Mouse (Mus musculus) cerebellum, adult 2 months (tissue): Measurements from ENCODE around the gene Tjp1. TPM values are rescaled to one million over a fixed set of nuclear protein-coding genes. Genes with fewer than 3 reads are reported as not detected.
A peak's percentile ranks its signal among the peaks of the same experiment; 100 is the strongest.

Source experiments
- DNase-seq, 2 experiments: peaks; one replicate each; pipeline ENCODE4 v3.0.0; 2021
- H3K27ac ChIP-seq: fragments of 200-500 bp; 2 replicates; pipeline ENCODE4 v1.5.1; 2012; ENCODE audit warnings: low read length, control low read depth, inconsistent platforms; ENCODE audit not compliant: insufficient read depth
- H3K27me3 ChIP-seq: fragments of 200-500 bp; 2 replicates; pipeline ENCODE4 v1.6.1; 2012; ENCODE audit warnings: inconsistent platforms, mild to moderate bottlenecking, low read length, moderate library complexity; ENCODE audit not compliant: control insufficient read depth, insufficient read depth
- H3K4me1 ChIP-seq: fragments of 200-500 bp; 2 replicates; pipeline ENCODE4 v1.6.1; 2011; ENCODE audit warnings: low read length; ENCODE audit not compliant: control insufficient read depth, insufficient read depth
- H3K4me3 ChIP-seq: fragments of 200-500 bp; replicated peaks from 2 replicates; pipeline ENCODE3; 2011; ENCODE audit warnings: mild to moderate bottlenecking, low read depth, low read length, control low read depth; ENCODE audit not compliant: insufficient read depth
- CTCF ChIP-seq: fragments of 200-500 bp; IDR thresholded peaks from 2 replicates; pipeline ENCODE4 v1.5.1; 2011; ENCODE audit warnings: low read depth, mild to moderate bottlenecking, control low read depth, low read length, moderate library complexity, borderline replicate concordance; ENCODE audit not compliant: insufficient read depth
- POLR2A ChIP-seq: fragments of 200-500 bp; IDR thresholded peaks from 2 replicates; pipeline ENCODE4 v1.6.1; 2011; ENCODE audit warnings: low read length, control low read depth, borderline replicate concordance; ENCODE audit not compliant: insufficient read depth
- WGBS: fragments of 180-500 bp; shearing (Covaris S2); methylation state at CpG from one replicate; pipeline ENCODE4 v1.1.7; 2018; 5-methylcytosine and 5-hydroxymethylcytosine counted together
- polyA plus RNA-seq: library from polyadenylated mRNA; depleted of rRNA; stranded (reverse); fragments of >200 nt; gene quantifications from 2 replicates; pipeline ENCODE4 v1.2.3, GENCODE M21; 2012; rRNA removed

Gene Tjp1
- polyA plus RNA-seq = 42.9 and 44.3 TPM in 2 replicates

- peak within 1 kb of the TSS; percentile 36; the same call in 1 of the 2 replicates for H3K27ac ChIP-seq
- TF ChIP-seq CTCF (no peak), POLR2A (0 out of 2 replicates have a peak, but pooled peaks have one; percentile 16)
- H3K4me3 ChIP-seq = peak within 1 kb of the TSS; percentile 90
- peaks cover 2% of the 10 kb centered on the region; the same call in 1 of the 2 replicates for H3K27me3 ChIP-seq
- H3K4me1 ChIP-seq = no peaks in the 10 kb centered on the region
- DNase-seq = peak; percentile 61 to 65
- WGBS = under 1% methylated on average over 103 of the region's 115 CpGs
Observed at GRCm38 (mm10) chr7:65527071-65528007, at the start of gene Tjp1. TSS of gene Tjp1 (minus strand) at chr7:65527781.

GRCm38 (mm10) chr7:65577118-65577517 is 49.5 kb upstream of the Tjp1 start:
- no peak overlapping the region for H3K27ac ChIP-seq
- no peak overlapping the region for H3K4me3 ChIP-seq
- H3K27me3 ChIP-seq = no peaks in the 10 kb centered on the region; the same call in 1 of the 2 replicates
- peak; percentile 52 to 69 for DNase-seq
- no peaks in the 10 kb centered on the region for H3K4me1 ChIP-seq
- WGBS = 7% methylated on average over 12 of the region's 12 CpGs
- no peak for TF ChIP-seq POLR2A

DNA sequence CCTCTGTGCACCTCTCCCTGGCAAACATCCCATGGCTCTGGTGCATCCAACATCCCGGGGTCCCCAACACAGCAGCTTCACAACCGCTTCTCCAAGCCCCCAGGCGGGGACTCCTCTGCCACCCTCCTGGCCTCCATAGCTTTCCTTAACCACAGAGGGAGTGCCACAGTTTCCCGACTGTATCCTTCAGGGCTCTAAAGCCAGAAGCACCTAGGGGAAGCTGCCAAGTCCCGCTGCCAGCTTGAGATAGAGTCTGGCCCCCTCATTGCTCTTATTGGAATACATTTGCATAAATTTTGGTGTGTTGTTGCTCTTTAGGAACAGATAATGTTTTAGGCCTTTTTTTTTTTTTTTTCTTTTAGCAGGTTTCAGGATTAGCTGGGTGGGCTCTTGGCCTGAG is 45.1 kb upstream of the Tjp1 start:
- no peak for DNase-seq
- 52% methylated on average over 5 of the region's 5 CpGs for WGBS
- TF ChIP-seq CTCF = no peak
- no peak for TF ChIP-seq POLR2A
- Histone ChIP-seq H3K4me3 (no peak overlapping the region), H3K27ac (no peak overlapping the region), H3K27me3 (no peaks in the 10 kb centered on the region; the same call in 1 of the 2 replicates), H3K4me1 (no peaks in the 10 kb centered on the region)

DNA sequence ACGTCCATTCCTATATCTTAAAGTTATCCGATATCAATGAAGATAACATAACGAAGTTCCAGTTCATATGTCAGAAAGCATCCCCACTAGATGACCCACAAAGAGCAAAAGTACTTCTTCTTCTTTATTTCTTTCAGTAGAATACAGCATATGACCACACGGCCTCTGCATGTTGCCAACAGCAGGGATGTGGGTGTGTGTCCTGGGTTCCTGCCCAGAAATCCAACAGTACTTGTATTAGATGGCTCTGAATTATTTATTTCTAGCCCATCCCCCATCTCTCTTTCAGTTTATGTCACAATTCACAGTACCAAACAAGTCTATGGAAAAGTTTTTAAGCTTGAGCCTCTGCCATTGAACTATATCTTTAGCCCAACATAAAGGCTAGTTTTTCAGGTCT is 43.1 kb upstream of the Tjp1 start:
- TF ChIP-seq CTCF (no peak), POLR2A (no peak)
- WGBS = 43% methylated on average over 4 of the region's 4 CpGs
- no peak overlapping the region for H3K27ac ChIP-seq

DNA sequence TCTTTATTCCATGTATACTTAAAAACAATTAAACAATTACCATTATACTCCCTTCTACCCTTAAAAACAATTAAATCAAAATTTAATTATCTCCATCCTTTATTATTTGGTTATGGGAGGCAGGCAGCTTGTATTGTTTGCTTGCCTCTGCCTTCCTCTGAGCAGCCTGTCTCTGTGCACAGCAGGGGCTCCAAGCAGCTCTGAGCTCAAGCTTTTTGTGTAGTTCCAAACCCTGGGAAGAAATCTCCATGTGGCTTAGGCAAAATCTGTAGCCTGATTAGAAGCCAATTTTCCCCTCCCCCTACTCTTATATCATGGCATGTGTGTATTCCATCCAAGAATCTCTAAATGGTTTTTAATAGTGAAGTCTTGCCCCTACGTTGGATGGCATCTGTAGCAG is 28.4 kb upstream of the Tjp1 start:
- 34% methylated on average over 1 of the region's 1 CpGs for WGBS
- TF ChIP-seq CTCF (no peak), POLR2A (no peak)

More for the DNA sequence above, 43.1 kb upstream of the Tjp1 start:
- Histone ChIP-seq H3K4me3 (no peak overlapping the region), H3K27me3 (no peaks in the 10 kb centered on the region; the same call in 1 of the 2 replicates), H3K4me1 (no peaks in the 10 kb centered on the region)
- no peak for DNase-seq

DNA sequence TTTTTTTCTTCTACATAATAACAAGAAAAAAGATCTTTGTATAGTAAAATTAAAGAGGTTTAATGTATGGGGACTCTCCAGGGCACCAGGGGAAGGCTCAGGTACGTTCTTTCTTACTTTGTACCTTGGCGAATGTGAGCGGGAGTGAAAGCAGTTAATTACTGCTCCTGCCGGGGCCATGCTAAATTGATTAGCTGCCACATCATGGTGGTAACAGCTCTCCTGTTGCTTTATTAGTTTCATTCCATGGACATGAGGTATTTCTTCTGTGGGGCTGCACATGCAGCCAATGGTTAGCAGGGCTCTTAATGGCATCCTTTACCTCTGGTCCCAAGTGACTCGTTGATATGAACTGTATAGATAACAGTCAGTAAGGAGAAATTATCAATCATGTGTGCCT is 18.2 kb upstream of the Tjp1 start:
- no peak overlapping the region for H3K27ac ChIP-seq
- 51% methylated on average over 5 of the region's 5 CpGs for WGBS

More for the DNA sequence above, 28.4 kb upstream of the Tjp1 start:
- no peak overlapping the region for H3K27ac ChIP-seq
- DNase-seq = peak in 1 of 2 experiments; percentile 3
- no peaks in the 10 kb centered on the region for H3K4me1 ChIP-seq
- H3K27me3 ChIP-seq = no peaks in the 10 kb centered on the region
- H3K4me3 ChIP-seq = no peak overlapping the region

DNA sequence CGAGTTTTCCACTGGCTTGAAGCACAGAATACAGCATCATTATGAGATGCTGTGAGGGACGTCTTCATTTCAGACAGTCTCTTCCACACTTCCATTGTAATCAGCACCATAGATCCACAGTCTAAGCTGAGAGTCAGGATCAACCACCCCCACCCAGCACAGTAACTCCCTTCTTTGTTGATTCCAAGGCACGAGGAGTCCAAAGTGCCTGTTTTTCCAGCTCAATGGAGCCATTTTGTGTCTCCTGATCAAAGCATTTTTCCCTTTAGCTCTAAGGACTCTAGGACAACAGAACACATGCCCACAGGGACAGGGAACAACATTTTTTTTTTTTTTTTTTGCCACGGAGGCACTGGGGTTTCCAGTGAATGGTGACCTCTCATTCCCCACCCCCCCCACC is 5.1 kb upstream of the Tjp1 start:
- WGBS = 14% methylated on average over 4 of the region's 4 CpGs
- H3K4me1 ChIP-seq = no peaks in the 10 kb centered on the region
- no peak overlapping the region for H3K4me3 ChIP-seq
- no peak for TF ChIP-seq POLR2A
- no peak for TF ChIP-seq CTCF
- no peak for DNase-seq
- H3K27ac ChIP-seq = no peak overlapping the region
- no peaks in the 10 kb centered on the region; the same call in 1 of the 2 replicates for H3K27me3 ChIP-seq

More for the DNA sequence above, 18.2 kb upstream of the Tjp1 start:
- Histone ChIP-seq H3K4me3 (no peak overlapping the region), H3K4me1 (no peaks in the 10 kb centered on the region), H3K27me3 (no peaks in the 10 kb centered on the region; the same call in 1 of the 2 replicates)
- no peak for TF ChIP-seq POLR2A
- TF ChIP-seq CTCF = no peak
- no peak for DNase-seq

- TF ChIP-seq CTCF (no peak), POLR2A (no peak)
- 94% methylated on average over 4 of the region's 4 CpGs for WGBS
- Histone ChIP-seq H3K27me3 (0 out of 2 replicates have a peak, but pooled peaks cover 2% of the 10 kb centered on the region), H3K27ac (no peak overlapping the region), H3K4me1 (no peaks in the 10 kb centered on the region), H3K4me3 (no peak overlapping the region)
- no peak for DNase-seq
Observed at GRCm38 (mm10) chr7:65523116-65523515, 4.5 kb downstream of the Tjp1 start.
